Mouse (Mus musculus) ES-E14 (cell line): Measurements from ENCODE around the gene Spata32.

Source experiments
- CHD2 ChIP-seq: IDR thresholded peaks from 2 replicates; pipeline ENCODE4 v1.6.1; 2014; ENCODE audit warnings: mild to moderate bottlenecking, low read depth, low read length, inconsistent platforms
- MAFK ChIP-seq: IDR thresholded peaks from 2 replicates; pipeline ENCODE4 v1.6.1; 2014; ENCODE audit warnings: mild to moderate bottlenecking, low read depth, low read length, inconsistent platforms; ENCODE audit not compliant: insufficient read depth
- ZNF384 ChIP-seq: IDR thresholded peaks from 2 replicates; pipeline ENCODE4 v1.6.1; 2012; ENCODE audit warnings: low read depth, low read length, inconsistent platforms

- TF ChIP-seq CHD2 (no peak), ZNF384 (peak; percentile 75; the same call in 1 of the 2 replicates), MAFK (no peak)
These were observed 12.0 kb downstream of the Spata32 start for GRCm38 (mm10) chr11:103206203-103206602.
